Mouse (Mus musculus) left cerebral cortex, postnatal 4 days (tissue): ENCODE data around the gene Aph1c. TPM values are rescaled to one million over a fixed set of nuclear protein-coding genes. Genes with fewer than 3 reads are reported as not detected.
"Not testable (repeated sequence)": the region's sequence is repeated elsewhere in the genome, so short reads cannot be mapped to it uniquely, and the experiment has no call there.

Experiments
- DNase-seq: peaks from one replicate; pipeline ENCODE4 v3.0.0-alpha.2; 2022
- intact Hi-C: fragments of 180-260 bp; cut with DNase I; formaldehyde crosslinking; loops from one replicate; pipeline ENCODE4 v1.15.1; 2025
- total RNA-seq, 2 experiments: library from RNA; stranded (reverse); gene quantifications; 2 replicates each; pipeline ENCODE4 v1.2.3; 2021

The Aph1c gene
- total RNA-seq, 2 experiments from 2014 or later, result 4.6 to 4.8 TPM

DNA sequence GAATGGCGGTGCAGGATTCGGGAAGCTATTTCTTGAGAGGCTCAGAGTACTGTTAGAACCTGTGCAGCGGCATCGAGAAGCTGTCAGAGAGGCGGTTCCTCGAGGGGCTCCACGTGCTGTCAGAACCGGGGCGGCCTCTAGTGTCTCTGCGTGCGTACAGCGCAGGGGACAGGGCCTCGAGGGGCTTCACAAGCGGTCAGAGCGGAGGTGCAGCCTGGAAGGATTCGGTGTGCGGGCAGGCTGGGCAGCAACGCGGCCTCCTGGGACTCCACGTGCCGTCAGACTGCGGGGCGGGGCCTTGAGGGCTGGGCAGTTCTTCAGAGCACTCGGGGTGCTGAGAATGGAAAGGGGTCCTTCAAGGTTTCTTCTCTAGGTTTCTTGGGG, 563 bp upstream of the Aph1c start:
- DNase-seq, result no peak
- intact Hi-C loops, result no loop called here

DNA sequence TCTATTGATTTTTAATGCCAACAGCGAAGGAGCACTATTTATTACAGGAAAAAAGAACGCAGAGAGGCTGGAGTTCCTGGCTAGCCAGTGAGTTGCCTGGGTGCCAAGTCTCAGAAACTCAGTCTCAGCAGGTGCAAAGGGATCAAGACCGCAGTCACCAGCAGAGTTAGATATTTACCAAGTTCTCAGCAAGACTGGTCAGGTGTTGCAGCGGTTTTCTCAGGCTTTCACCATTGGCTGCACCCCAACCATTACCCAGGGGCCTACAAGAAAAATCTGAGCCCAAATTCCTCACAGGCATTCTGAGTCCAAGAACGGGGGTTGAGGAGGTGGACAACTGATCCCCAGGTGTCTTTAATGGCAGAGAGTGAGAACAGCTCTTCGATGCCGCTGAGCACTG, 675 bp downstream of the Aph1c start:
- no peak for DNase-seq
- intact Hi-C loops, result loop anchor here (5.0 kb wide), 1 partner anchor 322 kb away; the partner anchor contains the start of gene Fbxl22

DNA sequence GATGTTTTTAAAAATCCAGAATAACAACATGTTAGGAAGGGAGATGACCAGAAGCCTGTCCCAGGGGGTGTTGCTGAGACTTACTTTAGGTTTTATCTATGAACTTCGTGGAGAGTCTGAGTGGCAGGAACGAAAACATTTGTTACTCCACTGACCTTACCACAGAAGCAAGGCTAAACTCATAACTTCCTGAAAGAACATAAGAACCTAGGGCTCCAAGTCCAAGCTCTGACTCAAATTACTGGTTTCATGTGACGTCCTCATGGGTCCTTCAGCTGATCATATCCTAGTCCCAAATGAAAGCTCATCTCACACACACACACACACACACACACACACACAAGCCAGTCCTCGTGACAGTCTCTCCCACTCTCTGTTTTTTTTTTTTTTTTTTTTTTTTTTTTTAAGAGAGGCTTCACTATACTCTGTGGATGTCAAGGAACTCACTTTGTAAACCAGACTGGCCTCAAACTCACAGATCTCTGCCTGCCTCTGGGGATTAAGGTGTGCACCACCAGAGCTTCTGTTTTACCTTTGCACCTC, 2.1 kb downstream of the Aph1c start:
- DNase-seq, result no peak
- intact Hi-C loops, result loop anchor here (5.0 kb wide), 1 partner anchor 320 kb away; the partner anchor contains the start of gene Fbxl22

DNA sequence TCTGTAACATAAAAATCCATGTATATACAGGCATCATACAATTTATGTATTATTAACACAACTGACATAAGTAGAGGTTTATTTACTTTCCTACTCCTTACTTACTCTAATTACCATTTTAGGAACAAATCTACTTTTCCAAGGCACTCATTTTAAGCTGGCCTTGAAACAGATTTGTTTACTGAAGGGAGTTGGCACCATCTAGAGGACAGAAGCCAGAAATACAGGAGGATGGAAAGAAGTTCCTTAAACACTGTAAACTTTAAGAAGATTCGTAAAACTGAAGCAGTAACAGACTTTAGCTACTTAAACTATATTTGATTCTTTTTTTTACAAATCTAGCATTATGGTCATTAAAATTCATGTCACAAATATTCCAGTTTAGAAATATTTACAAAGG, 8.5 kb downstream of the Aph1c start:
- no peak for DNase-seq
- intact Hi-C loops, result no loop called here

DNA sequence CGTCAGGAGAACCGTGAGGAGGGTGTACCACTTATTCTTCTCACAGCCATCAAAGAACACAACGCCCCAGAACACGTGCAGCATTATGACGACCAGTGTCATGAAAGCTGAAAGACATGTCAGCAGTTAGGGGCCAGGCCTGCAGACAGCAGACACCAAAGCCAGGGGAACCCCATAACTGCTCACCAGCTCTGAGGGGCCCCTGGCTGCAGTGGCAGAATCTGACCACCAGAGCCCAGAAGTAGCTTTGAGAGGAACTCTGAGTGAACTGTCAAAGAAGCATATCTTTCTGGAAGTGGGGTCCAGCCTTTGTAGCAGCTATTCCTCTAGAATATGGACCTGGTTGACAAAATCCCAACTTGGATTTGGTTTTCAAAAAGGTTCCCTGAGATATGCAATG, 12.3 kb downstream of the Aph1c start:
- DNase-seq, intact Hi-C loops: not testable (repeated sequence)

DNA sequence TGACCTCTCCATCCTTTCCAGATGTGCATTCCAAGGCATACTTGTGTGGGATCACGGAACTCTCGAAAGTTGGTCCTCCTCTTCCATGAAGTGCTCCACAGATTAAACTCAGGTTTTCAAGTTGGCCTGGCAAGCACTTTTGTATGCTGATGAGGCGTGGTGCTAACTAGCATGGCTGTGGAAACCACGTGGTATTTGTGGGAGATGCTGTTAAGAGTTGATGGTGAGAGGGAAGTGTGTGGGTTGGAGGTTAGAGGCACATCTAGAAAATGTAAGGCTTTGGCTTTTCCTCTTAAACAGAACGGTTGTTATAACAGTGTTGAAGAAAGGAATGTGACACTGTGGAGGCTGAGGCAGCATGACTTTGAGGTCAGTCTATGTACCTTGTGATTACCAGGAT, 13.5 kb downstream of the Aph1c start:
- no peak for DNase-seq
- intact Hi-C loops, result no loop called here

DNA sequence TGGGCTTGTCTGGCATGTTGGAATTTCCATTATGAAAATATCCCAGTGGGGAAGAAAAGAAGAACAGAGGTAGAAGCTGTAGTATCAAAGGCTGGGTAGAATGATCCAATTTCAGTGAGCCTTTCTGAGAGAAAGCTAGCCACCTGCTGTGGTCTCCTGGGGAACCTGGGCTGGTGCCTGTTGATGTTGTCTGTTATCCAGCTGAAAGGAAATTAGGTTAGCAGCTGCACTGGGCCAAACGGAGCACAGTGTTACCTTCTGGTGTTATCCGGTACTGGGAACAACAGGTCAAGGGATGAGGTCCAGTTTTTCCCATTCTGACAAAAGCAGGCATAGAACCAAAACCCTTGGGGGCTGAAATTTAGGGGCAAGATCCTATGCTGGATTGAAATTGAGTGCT, 21.1 kb downstream of the Aph1c start:
- no peak for DNase-seq
- intact Hi-C loops, result no loop called here

DNA sequence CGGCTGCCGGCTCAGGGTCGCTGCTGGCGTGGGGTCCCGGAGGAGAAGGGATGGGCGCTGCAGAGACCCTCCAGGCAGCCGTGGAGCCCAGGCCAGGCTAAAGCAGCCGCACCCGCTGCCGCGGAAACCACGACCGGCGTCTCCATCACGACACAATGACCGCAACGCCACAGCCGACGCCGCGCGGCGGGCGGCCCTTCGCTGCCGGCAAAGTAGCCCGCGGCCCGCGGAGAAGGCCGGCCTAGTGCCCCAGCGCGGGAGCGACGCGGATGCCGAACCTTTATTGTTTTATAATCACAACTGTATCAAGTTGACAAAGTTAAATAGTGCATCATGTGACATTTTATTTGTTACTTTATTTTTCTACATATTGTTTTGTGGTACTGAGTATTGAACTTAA, 28.6 kb downstream of the Aph1c start:
- DNase-seq, intact Hi-C loops: not testable (repeated sequence)

DNA sequence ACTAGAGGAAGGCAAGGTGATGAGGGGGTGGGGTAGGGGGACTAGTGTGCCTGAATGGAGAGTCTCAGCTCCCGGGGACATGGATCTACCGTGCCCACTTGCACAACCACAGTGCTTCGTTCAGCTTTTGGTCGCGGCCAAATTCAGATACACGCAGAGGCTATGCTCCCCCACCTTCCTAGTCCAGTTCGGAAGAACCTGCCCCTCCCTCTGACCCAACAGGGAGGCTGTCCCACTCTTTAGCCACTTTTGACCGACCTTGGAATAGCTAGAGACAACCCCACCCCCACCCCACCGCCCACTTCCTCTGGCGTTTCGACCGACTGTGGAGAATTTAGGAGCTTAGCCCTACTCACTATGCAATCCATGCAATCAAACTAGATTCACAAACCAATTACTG, 32.6 kb downstream of the Aph1c start:
- intact Hi-C loops, result no loop called here
- DNase-seq, result no peak

DNA sequence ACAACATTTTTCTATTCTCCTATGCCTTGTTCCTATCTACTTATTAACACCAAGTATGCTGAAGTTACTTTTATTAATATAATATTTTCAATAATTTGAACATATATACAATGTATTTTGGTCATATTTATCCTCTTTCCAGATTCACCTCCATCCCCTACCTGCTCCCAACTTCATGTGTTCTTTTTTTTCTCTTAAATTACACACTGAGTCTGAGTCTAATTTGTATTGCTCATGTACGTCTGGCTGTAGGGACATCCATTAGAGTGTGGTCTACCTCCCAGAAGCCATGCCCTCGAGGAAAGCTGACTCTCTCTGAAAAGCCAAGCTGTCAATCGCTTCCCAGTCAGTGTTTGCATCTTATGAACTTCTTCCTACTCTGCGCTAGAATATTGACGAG, 37.8 kb downstream of the Aph1c start, which contains the start of gene Gm10647:
Gene Gm10647, plus strand, starts transcription at position 301 of the 400 bp plus-strand sequence.
- intact Hi-C loops, result no loop called here
- DNase-seq, result no peak

DNA sequence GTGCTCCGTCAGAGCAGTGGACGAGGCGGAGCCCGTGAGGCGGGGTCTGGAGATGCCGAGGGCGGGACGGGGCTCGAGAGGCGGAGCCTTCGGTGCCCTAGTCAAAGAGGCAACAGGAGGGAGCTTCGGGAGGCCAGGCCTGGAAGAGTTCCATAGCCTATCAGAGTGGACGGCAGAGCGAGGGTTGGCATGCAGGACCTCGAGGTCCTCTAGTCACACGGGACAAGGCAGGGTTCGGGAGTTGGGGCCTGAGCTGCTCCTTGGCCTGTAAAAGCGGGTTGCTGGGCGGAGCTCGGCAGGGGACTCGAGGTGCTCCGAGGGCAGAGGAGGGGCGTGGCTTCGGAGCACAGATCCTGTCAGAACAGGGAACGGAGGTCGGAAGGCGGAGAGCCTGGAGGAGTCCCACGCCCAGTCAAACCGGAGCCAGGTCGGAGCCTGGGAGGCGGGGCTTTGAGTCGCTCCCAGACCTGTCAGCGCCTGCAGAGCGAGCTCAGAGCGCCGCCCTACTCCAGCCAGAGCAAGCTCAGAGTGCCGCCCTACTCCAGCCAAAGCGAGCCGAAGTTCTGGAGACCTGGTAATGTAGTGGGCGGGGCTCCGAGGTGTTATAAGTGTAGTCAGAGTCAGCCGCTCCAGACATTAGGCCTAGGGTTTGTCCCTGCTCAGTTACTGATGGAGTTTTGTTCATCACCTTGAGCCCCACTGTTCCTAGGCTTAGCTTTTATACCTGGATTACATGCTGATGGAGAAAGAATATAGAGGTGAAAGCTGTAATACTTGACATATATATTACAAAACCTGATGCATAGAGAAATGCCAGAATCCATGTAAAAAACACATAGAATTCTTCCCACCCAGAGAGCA, 38.8 kb downstream of the Aph1c start, which contains the start of gene Aph1b:
Gene Aph1b, minus strand, starts transcription at position 27 of the 861 bp plus-strand sequence.
- intact Hi-C loops, result no loop called here
- peak; percentile 96 for DNase-seq

DNA sequence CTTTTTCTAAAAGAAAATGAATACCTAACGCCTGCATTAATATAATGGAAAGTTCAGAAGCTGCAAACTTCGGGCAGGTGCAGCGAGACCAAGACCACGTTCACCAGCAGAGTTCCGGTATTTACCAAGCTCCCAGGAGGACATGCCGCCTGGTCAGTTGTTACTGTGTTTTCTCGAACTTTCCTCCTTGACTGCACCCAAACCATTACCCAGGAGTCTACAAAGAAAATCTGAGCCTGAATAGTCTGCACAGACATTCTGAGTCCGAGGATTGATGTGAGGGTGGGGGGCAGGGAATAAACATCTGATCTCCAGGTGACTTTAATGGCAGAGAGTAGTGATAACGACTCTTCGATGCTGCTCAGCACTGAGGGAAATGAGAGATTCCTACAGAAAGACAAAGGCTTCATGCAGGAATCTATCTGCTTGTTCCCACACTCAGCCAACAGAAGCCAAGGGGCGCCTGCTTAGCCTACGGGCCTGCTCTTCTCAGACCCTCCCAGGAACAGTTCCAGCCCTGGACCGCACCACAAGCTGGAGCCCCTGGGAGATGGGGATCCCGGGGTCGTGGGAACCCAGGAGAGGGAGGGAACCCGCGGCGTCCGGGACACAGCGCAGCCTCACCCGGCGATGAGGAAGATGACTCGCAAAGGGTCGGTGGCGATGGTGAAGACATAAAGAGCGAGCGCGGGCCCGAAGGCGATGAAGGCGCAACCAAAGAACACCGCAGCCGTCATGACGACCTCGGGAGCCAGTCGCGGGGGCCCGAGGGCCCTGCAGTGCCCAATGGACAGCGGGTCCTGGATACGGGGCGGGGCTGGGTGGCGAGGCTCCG, 39.7 kb downstream of the Aph1c start:
- intact Hi-C loops, result no loop called here
- DNase-seq, result no peak

DNA sequence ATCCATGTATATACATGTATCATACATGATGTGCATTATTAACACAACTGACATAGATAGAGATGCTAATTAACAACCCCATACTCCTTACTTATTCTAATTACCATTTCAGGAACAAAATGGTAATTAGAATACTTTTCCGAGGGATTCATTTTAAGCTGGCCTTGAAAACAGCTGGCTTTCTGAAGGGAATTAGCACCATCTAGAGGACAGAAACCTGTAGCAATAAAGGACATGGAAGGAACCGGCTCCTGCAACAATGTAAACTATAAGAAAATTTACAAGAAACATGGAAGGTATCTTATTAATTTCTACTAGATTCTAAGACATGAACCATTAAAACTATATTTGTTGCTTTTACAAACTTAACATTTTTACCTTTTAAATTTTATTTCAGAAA, 46.7 kb downstream of the Aph1c start:
- no peak for DNase-seq
- intact Hi-C loops, result loop anchor here (5.0 kb wide), 2 partner anchors 141 to 271 kb away; no protein-coding TSS in a partner anchor

DNA sequence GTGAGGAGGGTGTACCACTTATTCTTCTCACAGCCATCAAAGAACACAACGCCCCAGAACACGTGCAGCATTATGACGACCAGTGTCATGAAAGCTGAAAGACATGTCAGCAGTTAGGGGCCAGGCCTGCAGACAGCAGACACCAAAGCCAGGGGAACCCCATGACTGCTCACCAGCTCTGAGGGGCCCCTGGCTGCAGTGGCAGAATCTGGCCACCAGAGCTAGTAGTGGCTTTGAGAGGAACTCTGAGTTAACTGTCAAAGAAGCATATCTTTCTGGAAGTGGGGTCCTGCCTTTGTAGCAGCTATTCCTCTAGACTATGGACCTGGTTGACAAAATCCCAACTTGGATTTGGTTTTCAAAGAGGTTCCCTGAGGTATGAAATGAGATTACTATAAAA, 50.0 kb downstream of the Aph1c start:
- intact Hi-C loops, DNase-seq: not testable (repeated sequence)

DNA sequence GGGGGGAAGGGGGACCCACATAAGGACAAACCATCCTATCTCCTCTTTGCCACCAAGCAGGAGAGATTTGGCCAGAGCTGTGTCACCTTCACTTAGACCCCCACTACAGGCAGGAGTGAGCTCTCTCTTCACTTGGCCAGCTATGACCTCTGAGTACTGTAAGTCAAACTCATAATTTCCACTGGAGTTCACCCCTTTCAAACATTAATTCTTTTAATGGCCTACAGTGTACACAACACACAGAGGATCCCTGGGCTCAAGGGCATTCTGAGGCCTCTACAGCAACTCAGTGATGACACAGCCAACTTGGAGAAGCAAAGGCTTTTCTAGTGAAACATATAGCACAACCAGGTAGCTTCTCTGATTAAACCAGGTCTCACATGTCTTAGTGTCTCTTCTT, 63.8 kb downstream of the Aph1c start:
- DNase-seq, result no peak
- intact Hi-C loops, result no loop called here

DNA sequence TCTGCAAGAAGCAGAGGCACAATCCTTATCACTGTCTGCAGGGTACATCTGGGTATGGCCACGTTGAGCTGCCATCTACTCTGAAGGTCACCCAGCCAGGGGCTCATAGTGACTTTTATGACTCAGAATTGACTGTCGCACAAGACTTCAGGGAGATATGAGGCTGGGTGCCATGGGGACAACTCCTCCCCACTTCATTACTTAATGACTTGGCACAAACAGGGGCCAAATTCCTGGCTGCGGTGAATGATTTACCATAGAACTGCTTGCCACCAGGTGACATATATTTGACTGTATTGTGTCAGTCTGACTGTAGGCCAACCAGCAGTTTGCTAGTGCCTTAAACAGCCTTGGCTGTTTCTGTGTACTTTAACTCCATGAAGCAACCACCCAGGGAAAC, 65.3 kb downstream of the Aph1c start:
- no peak for DNase-seq
- intact Hi-C loops, result no loop called here

DNA sequence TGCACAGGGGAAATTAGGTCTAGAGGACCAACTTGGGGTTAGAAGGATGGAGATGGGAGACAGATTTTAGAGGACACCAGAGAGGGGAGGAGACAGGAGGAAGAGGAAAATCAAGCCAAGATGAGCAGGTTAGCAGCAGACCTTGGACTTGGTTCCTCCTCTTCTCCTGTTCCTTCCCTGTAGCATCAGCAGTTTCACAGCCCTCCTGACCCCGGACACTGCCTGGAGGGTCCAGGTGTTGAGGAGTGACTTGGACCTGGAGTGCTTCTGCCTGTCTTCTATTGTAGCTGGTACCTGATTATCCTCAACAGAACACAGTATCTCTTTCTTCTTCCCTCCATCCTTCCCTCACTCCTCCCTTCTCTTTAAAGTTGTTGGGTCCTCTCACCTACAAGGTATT, 65.8 kb downstream of the Aph1c start:
- DNase-seq, result no peak
- intact Hi-C loops, result no loop called here
